Mouse (Mus musculus): ENCODE data around the gene Frmd5.

Gene Frmd5

GRCm38 (mm10) chr2:121683606-121684005 lies 123.3 kb downstream of the Frmd5 start:
- DNase-seq (ENCODE audit: low spot score in 2 of 2) = peak in 1 of 2 experiments; percentile 50

- DNase-seq (ENCODE audit: low spot score in 2 of 2) = no peak
Observed at GRCm38 (mm10) chr2:121682361-121682760, 124.5 kb downstream of the Frmd5 start.

GRCm38 (mm10) chr2:121679711-121680110 lies 127.2 kb downstream of the Frmd5 start:
- no peak for DNase-seq (ENCODE audit: low spot score in 2 of 2)

- no peak for DNase-seq (ENCODE audit: low spot score in 2 of 2)
Observed at GRCm38 (mm10) chr2:121677649-121677986, 129.3 kb downstream of the Frmd5 start.

GRCm38 (mm10) chr2:121676951-121677648 lies 129.8 kb downstream of the Frmd5 start:
- no peak for DNase-seq (ENCODE audit: low spot score in 2 of 2)

GRCm38 (mm10) chr2:121675895-121676294 lies 131.0 kb downstream of the Frmd5 start:
- no peak for DNase-seq (ENCODE audit: low spot score in 2 of 2)

- no peak for DNase-seq (ENCODE audit: low spot score in 2 of 2)
Observed at GRCm38 (mm10) chr2:121675136-121675535, 131.8 kb downstream of the Frmd5 start.

GRCm38 (mm10) chr2:121674211-121674610 lies 132.7 kb downstream of the Frmd5 start:
- DNase-seq (ENCODE audit: low spot score in 2 of 2) = no peak

- no peak for DNase-seq (ENCODE audit: low spot score in 2 of 2)
Observed at GRCm38 (mm10) chr2:121669846-121670245, 137.0 kb downstream of the Frmd5 start.

- DNase-seq (ENCODE audit: low spot score in 2 of 2) = no peak
Observed at GRCm38 (mm10) chr2:121668256-121668655, 138.6 kb downstream of the Frmd5 start.

GRCm38 (mm10) chr2:121661160-121661502 lies 145.8 kb downstream of the Frmd5 start:
- no peak for DNase-seq (ENCODE audit: low spot score in 2 of 2)

- no peak for DNase-seq (ENCODE audit: low spot score in 2 of 2)
Observed at GRCm38 (mm10) chr2:121660461-121661159, 146.3 kb downstream of the Frmd5 start.

GRCm38 (mm10) chr2:121659350-121659749 lies 147.5 kb downstream of the Frmd5 start:
- no peak for DNase-seq (ENCODE audit: low spot score in 2 of 2)

GRCm38 (mm10) chr2:121658123-121658767 lies 148.6 kb downstream of the Frmd5 start:
- DNase-seq (ENCODE audit: low spot score in 2 of 2) = no peak

GRCm38 (mm10) chr2:121655966-121656365 lies 150.9 kb downstream of the Frmd5 start:
- no peak for DNase-seq (ENCODE audit: low spot score in 2 of 2)

- DNase-seq (ENCODE audit: low spot score in 2 of 2) = peak in 1 of 2 experiments; percentile 62
Observed at GRCm38 (mm10) chr2:121655106-121655505, 151.8 kb downstream of the Frmd5 start.

GRCm38 (mm10) chr2:121646528-121646927 lies 160.4 kb downstream of the Frmd5 start:
- no peak for DNase-seq (ENCODE audit: low spot score in 2 of 2)

GRCm38 (mm10) chr2:121642934-121643333 lies 164.0 kb downstream of the Frmd5 start:
- DNase-seq (ENCODE audit: low spot score in 2 of 2) = no peak

GRCm38 (mm10) chr2:121632091-121632490 lies 174.8 kb downstream of the Frmd5 start:
- no peak for DNase-seq (ENCODE audit: low spot score in 2 of 2)

- no peak for DNase-seq (ENCODE audit: low spot score in 2 of 2)
Observed at GRCm38 (mm10) chr2:121630286-121630685, 176.6 kb downstream of the Frmd5 start.

GRCm38 (mm10) chr2:121628290-121628689 lies 178.6 kb downstream of the Frmd5 start:
- no peak for DNase-seq (ENCODE audit: low spot score in 2 of 2)

GRCm38 (mm10) chr2:121625901-121626300 lies 181.0 kb downstream of the Frmd5 start:
- no peak for DNase-seq (ENCODE audit: low spot score in 2 of 2)

Data from frontal cortex, postnatal 36 days (tissue).